Mouse (Mus musculus) lung, postnatal 4 days (tissue): ENCODE data around the gene Acta2.

Experiments used
- DNase-seq, 2 experiments: peaks; one replicate each; pipeline ENCODE4 v3.0.0; 2021

Acta2 gene

DNA sequence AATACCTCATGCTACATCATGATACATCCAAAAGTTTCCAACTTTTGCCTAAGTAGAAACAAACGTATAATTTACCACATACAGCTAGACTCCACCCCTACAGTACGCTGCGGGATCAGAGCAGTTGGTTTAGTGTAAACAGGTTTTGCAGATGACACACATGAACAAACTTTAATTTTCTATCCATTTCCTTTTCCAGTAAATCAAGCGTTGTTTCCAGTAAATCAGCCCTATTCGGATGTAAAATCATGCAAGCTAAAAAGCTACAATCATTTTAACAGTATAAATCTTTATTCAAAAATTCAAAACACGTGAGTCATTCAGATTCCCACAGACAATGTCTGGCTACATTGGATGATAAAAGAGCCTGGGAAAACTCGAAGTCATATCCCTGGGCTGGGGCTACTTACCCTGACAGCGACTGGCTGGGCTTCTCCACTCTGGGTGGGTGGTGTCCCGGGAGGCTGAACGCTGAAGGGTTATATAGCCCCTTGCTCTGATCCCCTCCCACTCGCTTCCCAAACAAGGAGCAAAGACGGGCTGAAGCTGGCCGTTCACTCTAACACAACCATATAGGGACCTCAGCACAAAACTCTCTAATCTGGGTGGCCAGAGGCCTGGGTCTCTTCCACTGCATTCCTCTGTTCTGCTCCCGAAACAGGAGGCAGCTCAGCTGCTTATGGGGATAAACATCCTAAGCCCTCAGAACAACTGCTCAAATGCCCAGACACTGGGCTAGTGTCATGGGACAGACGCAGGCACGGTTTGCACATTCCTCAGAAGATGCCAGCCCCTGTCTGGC is at the start of gene Acta2:
Gene Acta2 (minus strand): TSS at position 711 of the 802 bp plus-strand sequence.
- peak; percentile 78 to 82 for DNase-seq

GRCm38 (mm10) chr19:34304917-34305316 is 49.5 kb upstream of the Acta2 start:
- DNase-seq = no peak

DNA sequence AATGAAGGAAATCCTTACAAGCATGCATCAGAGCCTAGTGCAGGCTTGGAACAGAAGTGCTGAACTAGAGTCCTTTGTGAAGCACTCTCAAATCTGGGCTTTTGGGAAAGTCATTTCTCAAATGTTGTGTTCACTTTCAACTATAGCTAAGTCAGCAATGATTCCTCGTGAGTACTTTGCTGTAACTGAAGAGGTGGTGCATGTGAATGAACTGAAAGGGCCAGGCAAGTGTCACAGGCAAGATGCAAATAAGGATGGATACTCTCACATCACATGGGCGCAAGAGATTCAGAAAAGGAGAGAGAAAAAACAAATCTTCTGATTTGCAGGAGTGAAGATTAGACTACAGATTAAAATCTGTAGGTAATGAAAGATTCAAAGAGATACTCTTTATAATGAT is 45.0 kb upstream of the Acta2 start:
- no peak for DNase-seq

DNA sequence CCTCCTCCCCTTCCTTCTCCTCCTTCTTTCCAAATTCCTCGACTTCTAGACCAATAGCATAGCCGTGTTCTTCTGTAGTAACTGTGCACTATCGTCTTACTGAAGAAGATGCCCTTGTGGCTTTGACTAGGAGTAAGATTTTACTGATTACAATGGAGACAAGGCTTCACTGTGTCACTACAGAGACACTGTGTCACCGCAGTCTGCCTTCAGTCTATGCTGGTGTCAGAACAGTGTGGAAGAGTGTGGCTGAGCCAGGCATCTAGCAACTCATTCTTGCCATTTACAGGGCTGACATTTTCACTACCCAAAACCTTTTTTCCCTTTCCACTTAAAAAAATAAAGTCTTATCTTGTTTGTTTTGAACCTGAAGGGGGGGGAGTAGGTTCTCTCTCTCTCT is 43.8 kb upstream of the Acta2 start:
- no peak for DNase-seq

GRCm38 (mm10) chr19:34298531-34298930 is 43.1 kb upstream of the Acta2 start:
- DNase-seq = no peak

GRCm38 (mm10) chr19:34295442-34295841 is 40.1 kb upstream of the Acta2 start:
- DNase-seq = no peak

DNA sequence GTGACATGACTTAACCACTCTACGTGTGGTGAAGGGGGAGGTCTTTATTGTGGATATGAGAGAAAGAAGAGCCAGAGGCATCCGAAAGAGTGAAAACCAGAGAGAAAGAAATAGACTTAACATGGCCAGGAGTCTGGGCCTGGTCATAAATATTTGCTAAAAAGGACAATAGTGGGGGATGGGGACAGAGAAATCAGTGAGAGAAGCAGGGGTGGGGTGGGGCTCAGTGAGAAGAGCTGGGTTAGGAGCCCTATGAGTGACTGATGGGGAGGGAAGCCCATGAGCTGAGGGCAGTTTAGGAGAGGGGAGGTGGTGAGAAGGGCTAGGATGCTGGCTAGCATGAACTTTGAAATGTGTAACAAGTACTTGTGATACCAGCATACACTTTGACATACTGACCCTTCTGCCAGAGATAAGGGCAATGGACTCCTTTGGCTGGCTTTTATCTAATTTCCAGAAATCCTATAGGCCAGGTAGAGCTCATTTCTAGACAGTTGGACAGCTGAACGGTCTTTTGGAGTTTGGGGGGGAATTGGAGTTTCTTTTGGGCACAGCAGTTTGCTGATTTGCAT is 38.1 kb upstream of the Acta2 start:
- no peak for DNase-seq

DNA sequence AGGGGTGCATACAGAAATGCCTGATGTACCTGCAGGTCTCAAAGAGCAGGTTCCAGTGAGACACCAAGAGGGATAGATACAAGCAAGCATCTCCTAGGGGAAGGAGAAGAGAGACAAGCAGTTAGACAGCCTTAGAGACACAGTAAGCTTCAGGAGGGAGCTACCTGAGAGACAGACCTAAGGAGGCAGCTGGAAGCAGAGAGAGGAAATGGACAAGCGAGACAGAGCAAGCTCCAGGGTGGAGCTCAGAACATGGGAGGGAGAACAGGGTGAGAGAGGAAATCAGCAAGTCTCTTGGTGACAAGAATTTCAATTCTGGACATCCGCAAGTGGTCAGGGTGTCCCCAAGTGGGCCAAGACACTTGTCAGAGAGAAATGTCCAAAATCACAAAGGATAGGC is 37.3 kb upstream of the Acta2 start:
- DNase-seq = no peak

DNA sequence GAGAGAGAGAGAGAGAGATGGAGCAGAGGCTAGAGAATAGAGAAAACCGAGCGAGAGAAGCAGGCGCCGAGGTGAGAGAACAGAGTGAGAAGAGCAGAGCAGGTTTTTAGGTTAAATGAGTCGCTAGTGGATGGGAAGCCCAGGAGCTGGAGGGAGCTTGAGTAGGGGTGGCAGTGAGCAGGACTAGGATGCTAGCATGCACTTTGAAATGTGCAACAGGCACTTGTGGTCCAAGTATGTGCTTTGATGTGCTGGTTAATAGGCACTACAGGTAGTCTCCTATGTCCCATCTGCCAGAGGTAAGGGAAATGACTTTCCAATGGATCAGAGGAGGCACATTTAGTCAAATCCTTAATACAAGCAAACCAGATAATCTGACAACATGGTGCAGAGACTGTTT is 36.6 kb upstream of the Acta2 start:
- DNase-seq = no peak

DNA sequence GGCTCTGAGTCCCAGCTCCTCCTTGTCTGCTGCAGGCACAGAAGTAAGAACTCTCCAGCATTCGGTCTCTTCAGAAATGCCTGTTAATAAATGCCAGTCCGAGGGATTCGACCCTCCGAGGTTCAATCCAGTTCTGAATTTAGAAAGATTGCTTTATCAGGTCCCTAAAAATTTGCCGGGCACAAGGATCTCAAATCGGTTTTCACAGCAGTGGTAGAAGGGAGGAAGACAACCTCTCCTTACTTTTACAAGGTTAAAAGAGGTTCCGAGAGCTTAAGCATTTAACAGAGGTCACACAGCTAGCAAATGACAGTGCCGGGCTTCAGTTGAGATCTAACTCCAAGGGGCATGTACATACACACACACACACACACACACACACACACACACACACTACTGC is 36.0 kb upstream of the Acta2 start:
- no peak for DNase-seq

DNA sequence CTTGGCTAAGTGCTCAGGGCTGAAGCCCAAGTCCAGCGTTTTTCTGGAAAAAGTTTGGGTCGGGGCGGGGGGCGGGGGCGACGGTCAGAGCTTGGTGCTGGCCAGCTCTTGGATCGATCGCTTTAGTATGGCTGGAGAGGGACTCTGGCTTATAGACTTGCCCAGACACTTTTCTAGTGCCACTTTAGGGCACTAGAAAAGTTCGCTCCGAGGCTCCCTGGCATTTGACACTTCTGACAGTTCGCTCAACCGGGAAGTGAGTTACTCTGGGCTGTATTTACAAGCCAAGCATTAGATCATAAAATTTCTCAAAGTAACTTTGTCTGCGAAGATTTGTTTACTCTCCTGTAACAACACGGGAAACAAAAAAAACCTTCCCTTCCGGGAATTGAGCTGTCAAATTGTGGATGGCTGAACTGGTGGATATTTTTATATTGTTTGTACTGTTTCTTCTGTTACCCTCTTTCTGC is 35.5 kb upstream of the Acta2 start:
- peak in 1 of 2 experiments; percentile 33 for DNase-seq

DNA sequence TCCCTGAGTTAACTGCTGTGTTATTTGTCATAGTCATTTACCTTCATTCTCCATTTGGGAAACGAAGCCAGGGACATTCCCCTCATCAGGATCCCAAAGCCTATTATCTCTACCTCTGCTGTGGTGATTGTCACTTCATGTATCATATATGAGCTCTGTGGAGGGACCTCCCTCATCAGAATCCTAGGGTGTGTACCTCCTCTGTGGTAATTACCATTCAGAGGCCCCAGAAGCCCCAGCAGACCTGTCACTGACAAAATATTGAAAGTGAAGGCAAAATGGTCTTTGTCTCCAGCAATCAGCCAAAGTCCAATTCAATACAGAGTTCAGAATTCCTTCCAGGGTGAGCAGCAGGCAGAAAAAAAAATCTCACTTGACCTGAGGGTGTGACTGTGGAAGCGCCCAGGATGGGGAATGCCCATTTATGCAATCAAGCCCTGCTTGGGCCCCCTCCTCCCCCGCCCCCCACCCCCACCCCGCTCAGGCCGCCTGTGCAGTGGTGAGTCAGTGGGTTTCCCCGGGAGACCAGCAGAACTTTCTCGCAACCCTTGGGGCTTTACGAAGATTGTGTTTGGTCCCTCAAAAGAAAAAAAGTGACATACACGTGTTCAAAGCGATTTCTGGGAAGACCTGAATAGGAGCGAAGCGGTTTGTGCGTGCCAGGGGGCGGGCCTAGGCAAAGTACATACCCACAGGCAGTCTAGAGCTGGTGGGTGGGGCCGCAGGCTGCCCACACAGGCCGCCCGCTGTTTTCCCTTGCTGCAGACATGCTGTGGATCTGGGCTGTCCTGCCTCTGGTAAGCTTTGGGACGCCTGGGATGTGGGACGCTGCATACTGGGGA is 34.8 kb upstream of the Acta2 start, which contains the start of gene Fas:
Gene Fas (plus strand): TSS at position 719 of the 842 bp plus-strand sequence.
- DNase-seq = peak; percentile 87 to 92

DNA sequence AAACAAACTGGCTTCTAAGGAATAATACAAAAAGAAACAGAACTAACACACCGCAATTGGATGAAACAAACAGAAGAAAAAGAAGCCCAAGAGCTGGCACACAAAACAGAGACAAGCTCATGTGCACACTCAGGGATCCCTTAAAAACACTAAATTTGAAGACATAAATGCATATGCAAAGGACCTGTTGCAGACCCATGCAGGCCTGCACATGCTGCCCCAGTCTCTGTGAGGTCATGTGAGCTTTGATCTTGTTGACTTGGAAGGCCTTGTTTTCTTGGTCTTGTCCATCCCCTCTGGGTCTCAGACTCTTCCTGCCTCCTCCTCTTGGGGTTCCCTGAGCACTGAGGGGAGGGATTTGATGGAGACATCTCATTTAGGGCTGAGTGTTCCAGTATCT is 33.3 kb upstream of the Acta2 start:
- no peak for DNase-seq

GRCm38 (mm10) chr19:34287656-34288415 is 32.4 kb upstream of the Acta2 start:
- no peak for DNase-seq

DNA sequence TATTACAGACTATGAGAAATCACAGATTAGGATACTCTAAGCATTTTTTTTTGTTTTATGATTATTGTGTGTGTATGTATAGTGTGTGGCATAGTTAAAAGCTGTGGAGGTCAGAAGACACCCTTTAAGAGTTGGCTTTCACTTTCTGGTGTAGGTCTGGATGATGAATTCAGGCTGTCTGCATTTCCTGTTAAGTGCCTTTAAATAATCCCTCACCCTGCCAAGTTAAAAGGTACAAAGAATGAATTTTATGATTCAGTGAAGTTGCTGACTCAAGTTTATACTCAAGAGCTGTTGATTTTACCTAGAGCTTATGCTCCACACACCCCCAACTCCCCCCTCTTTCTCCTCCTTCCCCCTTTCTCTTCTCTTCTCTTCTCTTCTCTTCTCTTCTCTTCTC is 31.8 kb upstream of the Acta2 start:
- DNase-seq = no peak

DNA sequence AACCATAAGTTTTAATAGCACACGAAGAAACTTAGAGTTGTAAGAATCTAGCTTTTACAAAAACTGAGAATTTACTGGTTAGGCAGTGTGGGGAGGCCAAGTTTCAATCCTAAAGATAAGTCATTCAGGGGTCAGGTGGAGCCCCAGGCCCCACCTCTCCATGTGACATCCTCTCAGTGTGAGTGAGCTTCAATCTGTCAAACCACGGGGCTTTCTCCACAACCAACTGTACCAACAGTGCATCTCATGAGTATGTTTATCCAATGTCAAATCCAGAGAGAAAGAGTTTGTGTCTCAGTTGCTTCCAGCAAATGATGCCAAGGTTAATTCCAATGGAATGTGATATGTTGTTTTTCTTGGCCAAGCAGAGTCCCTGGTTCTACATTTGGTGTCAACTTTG is 29.4 kb upstream of the Acta2 start:
- DNase-seq = no peak

DNA sequence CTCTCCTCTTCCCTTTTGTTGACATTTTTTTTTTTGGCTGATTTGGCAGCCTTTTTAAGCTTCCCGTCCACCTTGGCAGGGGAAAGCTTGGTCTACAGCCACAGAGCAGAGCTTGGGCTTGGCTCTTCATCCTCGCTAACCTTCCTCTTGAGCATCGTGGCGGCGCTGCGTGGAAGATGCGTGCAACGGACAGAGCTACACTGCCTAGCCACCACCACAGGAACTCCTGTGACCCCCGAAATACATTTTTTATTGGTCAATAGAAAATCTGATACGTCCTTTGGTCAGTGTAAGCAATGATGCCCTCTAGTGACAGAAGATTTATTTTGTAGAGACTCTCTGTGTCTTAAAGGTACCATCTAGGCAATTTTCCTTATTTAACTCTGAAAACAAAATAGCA is 29.0 kb upstream of the Acta2 start:
- peak in 1 of 2 experiments; percentile 26 for DNase-seq

- DNase-seq = peak in 1 of 2 experiments; percentile 24
These were observed 28.2 kb upstream of the Acta2 start for GRCm38 (mm10) chr19:34283614-34284013.

- no peak for DNase-seq
These were observed 22.7 kb upstream of the Acta2 start for GRCm38 (mm10) chr19:34278078-34278477.

DNA sequence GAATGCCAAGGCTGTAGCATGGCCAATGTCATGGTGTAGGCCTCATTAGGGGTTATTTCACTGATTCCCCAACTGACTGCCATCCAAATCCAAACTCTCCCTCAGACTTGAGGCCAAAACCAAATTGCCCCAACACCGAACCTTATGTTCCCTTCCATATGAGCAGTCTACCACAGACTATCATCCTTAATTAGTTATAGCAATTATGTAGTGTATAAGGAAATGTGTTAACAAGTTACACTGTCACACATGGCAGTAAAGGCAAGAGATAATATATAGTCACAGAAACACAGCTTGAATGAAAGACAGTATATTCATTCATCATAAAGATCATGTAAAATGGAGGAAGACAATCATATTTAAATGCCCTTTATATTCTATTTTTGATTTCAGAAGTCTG is 17.7 kb upstream of the Acta2 start:
- DNase-seq = no peak

DNA sequence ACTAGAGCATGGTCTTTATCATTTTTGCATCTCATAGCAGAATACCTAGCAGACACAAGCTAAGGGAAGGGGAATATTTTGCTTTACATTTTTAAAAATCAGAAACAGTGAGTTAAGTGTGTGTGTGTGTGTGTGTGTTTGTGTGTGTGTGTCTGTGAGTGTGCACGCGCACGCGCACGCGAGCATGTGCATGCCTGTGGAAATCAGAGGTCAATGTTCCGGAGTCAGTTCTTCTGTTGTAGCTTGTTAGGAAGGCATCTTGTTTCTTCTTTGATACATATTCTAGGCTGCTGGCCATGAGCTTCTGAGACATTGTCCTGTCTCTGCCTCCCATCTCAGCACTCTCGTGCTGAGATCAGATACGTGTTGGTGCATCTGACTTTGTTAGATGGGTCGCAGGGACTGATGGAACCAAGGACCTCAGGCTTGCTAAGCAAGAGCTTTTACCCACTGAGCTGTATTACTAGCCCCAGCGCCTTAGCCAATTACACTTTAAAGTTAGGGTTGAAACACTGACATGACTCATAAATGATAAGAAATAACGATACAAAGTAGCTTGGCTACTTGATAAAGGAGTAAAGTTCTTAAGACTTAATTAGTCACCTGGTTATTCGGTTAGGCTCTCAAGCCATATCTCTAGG is 15.6 kb upstream of the Acta2 start:
- no peak for DNase-seq

- DNase-seq = peak; percentile 77
These were observed 14.8 kb upstream of the Acta2 start for GRCm38 (mm10) chr19:34270106-34270726.
